Mouse (Mus musculus) kidney, adult 2 months (tissue): ENCODE results near the gene B4galnt1.

Source experiments
- CTCF ChIP-seq: fragments of 200-500 bp; conservative IDR thresholded peaks from 2 replicates; pipeline ENCODE4 v1.5.1; 2011; ENCODE audit warnings: low read depth, mild to moderate bottlenecking, control low read depth, low read length, moderate library complexity, mixed read lengths; ENCODE audit not compliant: insufficient read depth, insufficient read length
- POLR2A ChIP-seq: fragments of 200-500 bp; IDR thresholded peaks from one replicate; pipeline ENCODE4 v1.6.1; 2011; ENCODE audit warnings: low read depth, low read length, control low read depth

DNA sequence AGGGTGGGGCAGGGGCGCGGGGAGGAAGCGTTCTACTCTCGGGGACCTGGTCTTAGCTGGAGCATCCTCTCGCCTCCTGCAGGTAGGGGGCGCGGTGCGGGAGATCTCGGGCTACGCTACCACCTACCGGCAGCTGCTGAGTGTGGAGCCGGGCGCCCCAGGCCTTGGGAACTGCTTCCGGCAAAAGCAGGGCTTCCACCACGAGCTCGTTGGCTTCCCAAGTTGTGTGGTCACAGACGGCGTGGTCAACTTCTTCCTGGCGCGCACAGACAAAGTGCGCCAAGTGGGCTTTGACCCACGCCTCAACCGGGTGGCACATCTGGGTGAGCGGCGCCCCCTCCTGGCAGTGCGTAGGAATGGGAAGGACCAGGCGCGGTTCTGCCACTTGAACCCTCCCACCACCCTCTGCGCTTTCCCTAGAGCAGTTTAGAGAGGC lies 5.8 kb downstream of the B4galnt1 start:
- TF ChIP-seq CTCF (peak; percentile 78), POLR2A (no peak)
